Mouse (Mus musculus) spleen, adult 18-20 months (tissue): ENCODE measurements around the gene Lrrc74b.
"Not testable (repeated sequence)": the region's sequence is repeated elsewhere in the genome, so short reads cannot be mapped to it uniquely, and the experiment has no call there.

Source experiments
- DNase-seq, 2 experiments: peaks; one replicate each; pipeline ENCODE4 v3.0.0; 2022; ENCODE audit warnings: mixed read lengths in 2 of 2

Lrrc74b gene

DNA sequence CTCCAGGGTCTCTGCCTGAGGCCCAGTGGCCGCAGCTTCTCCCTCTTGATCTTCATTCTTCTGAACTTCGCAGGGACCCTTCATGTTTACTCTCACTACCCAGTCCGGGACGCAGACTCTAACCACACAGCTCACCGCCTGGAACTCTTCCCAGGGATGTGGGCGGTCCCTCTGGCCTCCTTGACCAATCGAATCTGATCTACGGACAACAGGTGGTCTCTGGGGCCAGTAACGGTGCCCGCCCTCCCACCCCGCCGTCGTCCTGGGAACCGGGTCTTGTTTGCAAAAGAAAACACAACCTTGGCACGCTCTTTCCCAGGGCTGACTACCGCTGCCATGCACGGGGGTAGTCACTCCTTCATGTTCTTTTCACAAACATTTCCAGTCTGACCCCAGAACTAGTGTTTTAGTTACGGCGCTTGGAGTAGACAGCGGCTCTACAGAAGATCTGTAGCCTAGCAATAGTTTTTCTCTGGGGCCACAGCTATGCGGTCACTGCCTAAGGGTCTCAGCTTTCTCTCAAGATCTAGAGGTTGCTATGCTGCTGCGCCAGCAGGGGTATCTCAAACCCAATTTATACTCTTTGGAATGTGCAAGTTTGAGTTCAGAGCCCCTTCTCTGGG is at the start of gene Lrrc74b:
Gene Lrrc74b (minus strand): TSS at position 120 of the 623 bp plus-strand sequence.
- DNase-seq: no peak

DNA sequence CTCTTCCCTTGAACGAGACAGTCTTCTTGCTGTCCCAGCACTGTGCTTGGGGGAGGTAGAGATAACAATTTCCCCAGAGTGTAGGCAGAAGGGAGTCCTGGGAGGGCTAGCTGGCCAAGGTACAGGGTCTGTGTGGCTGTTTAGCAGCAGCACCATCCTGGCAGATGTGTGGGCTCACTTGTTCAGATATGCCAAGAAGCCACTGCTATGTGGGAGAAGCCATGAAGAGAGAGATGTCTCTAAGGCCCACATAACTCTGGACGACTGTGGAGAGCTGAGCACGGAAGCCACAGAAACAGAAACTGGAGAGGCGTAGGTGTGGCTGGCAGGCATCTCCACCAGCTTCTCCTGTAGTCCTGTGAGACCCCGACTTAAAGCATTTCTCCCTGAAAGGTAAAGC is 44.6 kb upstream of the Lrrc74b start:
- no peak for DNase-seq

GRCm38 (mm10) chr16:17604941-17605340 is 43.9 kb upstream of the Lrrc74b start:
- no peak for DNase-seq

DNA sequence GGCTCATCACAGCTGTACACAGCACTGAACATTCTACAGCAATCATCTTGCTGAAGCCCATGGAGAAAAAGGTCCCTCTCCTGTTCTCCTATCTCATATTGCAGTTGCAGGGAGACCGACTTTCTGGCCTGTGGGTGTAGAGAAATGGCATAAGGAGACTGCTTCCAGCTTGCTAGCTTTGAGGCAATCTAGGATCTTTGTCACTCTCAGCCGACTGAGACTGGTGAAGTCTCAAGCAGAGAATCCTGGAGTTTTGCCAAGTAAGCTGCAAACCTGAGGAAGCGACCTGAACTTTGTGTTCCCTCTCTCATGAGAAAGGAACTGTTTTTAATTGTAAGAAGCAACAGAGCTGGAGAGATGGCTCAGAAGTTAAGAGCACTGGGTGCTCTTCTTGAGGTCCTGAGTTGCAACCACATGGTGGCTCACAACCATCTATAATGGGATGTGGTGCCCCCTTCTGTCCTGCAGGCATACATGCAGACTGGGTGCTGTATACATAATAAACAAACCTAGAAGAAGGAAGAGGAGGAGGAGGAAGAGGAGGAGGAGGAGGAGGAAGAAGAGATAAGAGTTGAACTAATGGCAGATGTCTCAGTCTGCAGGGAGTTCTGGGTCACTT is 40.0 kb upstream of the Lrrc74b start:
- no peak for DNase-seq

- no peak for DNase-seq
These were observed 29.7 kb upstream of the Lrrc74b start for GRCm38 (mm10) chr16:17590731-17591130.

DNA sequence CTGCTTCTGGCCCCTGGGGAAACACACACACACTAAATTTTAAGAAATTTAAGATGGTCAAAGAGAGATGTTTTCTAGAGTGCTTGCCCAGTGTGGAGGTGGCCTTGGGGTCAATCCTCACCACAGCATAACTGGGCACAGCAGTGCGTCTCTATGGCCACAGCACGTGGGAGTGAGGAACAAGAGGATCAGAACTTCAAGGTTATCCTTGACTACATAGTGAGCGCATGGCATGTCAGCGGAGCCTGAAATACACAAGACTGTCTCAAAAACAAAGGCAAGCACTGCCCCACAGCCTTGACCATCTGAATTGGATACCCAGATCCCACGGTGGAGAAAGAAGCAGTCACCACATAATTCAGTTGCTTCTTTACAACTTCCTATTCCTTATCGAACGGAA is 23.5 kb upstream of the Lrrc74b start:
- no peak for DNase-seq

DNA sequence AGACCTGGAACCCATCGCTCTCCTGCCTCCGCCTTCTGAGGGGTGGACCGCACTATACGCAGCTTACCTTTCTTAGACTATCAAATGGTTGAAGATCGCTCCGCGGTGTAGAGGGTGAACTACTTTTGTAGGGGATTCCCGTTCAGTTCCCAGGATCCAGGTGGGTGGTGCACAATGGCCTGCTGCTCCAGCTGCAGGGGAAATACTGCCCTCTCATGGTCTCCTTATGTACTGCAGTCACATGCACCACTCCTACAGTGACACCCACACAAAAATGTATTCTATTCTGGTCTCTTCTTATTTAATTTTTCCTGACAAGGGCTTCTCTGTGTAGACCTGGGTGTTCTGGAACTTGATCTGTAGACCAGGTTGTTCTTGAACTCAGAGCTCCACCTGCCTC is 22.0 kb upstream of the Lrrc74b start, which contains the start of gene Slc7a4:
Gene Slc7a4 (minus strand): TSS at position 151 of the 400 bp plus-strand sequence.
- no peak for DNase-seq

- no peak for DNase-seq
These were observed 15.8 kb upstream of the Lrrc74b start for GRCm38 (mm10) chr16:17576825-17577215.

DNA sequence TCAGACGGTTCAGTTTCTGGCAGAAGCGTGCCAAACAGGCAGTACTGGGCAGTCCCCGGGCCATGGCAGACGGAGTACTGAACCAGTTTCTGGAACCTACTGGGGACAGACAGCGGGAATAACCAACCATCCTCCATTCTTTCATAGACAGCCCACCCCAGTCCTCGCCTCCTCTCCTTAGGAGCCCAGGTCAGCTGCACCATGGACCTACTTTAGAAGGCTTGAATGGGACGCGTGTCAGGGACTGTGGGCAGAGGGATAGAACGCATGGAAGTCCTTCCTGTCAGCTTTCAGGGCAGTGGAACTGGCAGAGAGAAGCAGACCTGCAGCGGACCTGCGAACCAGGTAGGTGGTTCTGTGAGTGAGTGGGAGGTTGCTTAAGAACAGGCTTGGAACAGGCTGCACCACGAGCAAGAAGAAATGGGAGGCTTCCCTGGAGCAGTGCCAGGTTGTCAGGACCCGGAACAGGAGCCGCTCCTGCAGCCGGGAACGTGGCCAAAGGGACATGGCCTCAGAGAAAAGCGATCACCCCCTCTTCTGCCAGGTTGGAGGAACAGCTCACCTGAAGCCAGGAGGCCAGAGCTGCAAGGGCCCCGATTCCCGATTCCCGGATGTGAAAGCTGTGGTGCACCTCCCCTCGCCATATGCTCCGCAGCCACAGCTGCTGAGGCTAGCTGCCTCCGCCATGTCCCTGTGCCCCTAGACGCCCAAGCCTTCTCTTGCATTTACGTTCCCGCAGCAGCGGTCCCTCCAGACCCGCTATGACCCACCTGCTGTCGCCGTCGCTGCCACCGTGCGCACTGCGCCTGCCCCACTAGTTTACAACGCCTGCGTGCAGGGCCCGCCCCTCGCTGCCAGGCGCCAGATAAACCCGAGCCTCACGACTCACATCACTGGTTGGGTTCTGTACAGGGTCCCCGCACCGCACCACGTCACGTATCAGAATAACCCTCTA is 15.1 kb upstream of the Lrrc74b start:
- DNase-seq: no peak

GRCm38 (mm10) chr16:17566186-17566585 is 5.1 kb upstream of the Lrrc74b start:
- no peak for DNase-seq

DNA sequence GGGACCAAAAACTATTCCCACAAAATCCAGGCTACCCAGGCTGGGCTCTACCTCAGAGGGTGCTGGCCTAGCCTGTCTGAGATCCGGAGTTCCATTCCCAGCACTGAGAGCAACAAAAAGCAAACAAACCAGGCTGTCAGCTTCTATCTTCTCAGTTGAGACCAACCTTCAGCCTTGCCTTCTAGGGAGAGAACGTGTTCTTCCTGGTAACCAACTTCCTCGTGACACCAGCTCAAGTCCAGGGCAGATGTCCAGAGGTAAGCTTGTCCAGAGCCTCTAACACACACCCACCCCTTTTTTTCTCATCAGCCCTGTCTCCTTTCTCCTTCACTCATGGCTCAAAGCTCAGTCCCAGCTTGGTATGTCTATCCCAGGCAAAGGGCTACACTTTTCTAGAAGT is 3.7 kb upstream of the Lrrc74b start:
- DNase-seq: no peak

DNA sequence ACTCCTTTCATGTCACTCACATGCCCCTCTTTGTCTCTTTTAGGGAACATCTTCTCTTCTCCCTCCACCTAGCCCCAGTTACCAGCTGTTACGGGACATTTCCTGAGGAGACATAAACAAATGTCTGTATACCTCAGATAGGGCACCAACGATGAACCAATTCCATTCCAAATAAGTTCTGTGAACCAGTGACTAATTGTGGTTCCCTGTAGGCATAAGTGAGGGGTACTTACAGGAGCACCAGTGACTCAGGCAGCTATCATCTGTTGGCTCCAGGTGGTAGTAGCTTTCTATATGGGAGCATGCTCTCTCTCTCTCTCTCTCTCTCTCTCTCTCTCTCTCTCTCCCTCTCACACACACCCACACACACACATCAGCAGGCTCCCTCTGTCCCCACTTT is 3.2 kb upstream of the Lrrc74b start:
- DNase-seq: no peak

DNA sequence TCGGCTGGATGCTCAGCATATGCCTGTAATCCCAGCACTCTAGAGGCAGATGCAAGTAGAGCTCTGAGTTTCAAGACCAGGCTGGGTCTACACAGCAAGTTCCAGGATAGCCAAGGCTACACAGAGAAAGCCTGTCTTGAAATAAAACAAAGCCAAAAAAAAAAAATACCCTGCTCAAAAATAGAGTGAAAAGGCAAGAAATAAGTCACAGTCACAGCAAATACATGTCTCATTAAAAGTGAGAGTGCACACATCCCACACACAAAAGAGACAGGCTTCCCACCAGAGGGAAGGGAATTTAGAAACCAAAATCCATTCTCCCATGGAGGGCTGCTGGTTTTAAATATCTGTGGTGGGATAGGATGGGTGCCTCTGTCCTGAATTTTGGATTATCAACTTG is 2.5 kb upstream of the Lrrc74b start:
- DNase-seq: no peak

DNA sequence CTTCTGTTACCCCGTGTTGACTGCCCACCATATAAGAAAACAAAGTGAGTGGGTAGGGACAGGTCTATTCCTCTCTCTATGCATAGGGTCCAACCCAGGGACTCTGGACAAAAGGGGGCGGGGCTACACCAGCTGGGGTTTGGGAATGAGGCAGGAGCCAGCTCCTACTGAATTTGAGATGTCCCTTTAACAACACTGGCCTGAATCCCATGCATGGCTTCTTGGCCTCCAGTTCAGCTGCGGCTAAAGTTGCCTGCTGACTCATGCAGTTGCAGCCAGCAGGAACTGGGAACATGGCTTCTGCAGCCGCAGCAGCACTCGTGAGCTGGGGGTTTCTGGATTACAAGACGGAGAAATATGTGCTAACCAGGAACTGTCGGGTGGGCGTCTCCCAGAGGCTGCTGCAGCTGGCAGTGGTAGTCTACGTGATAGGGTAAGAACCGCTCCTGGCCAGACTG is 733 bp upstream of the Lrrc74b start, which contains the start of gene P2rx6:
Gene P2rx6 (plus strand): TSS at position 135 of the 458 bp plus-strand sequence.
- no peak for DNase-seq

DNA sequence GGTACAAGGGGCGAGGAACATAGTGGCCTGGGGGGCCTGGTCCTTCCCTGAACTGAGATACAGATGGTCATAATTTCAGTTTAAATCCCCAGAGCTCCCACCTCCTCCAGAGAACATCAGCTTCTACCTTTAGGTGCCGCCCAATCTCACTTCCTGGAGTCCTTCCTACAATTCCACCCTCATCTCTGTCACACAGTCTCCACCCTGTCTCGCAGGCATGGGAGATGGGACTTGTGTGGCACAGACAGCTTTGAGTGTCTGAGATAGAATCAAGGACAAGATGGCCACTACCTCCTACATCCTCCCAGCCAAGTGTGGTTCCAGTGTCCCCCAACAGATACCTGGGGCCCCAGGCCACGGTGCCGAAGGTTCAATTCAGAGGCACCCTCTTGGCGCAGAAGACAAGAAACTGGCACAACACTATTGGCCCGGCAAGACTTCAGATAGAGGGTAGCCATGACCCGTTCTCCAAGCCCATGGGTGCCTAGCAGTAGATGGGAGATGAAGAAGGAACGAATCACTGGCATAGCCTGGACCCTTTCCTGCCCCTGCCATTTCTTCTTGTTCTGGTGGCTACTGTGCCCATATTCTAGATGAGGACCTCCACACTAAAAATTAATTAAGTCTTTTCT is 1.5 kb downstream of the Lrrc74b start:
- no peak for DNase-seq

DNA sequence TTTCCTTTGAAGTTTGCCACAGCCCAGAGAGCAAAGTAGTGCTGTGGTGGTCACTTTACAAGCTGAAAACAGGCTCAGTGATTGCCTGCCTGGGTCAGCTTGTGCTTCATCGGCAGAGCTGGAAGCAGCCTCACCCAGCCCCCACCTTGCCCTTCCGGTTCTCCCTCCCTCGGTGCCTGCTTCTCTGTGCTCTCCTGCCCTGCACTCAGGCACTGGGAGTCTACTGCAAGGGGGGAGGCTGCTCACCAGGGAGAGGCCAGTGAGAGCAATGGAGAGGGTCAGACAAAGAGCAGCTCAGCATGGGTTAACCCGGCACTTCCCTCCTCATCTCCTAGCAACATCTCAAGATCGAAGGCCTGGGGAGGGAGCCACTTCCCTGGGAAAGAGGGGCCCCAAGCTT is 2.2 kb downstream of the Lrrc74b start:
- DNase-seq: no peak

- DNase-seq: peak in 1 of 2 experiments; percentile 65
These were observed 3.0 kb downstream of the Lrrc74b start for GRCm38 (mm10) chr16:17557947-17558480.

DNA sequence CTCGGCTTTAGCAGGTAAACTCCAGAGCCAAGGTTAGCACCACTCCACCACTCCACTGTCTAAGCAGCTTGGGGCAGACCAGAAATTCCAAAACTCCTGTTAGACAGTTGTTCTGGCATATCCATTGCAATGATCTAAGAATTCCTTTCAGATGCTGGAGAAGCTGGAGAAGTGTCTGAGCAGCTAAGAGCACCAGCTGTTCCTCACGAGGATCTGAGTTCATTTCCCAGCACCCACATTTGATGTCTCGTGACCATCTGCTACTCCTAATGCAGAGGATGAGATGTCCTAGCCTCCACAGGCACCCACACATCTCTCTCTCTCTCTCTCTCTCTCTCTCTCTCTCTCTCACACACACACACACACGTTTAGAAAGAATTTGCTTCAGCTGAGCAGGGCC is 4.1 kb downstream of the Lrrc74b start:
- DNase-seq: no peak

- DNase-seq: no peak
These were observed 4.9 kb downstream of the Lrrc74b start for GRCm38 (mm10) chr16:17556180-17556579.

GRCm38 (mm10) chr16:17554702-17555101 is 6.3 kb downstream of the Lrrc74b start:
- not testable (repeated sequence) for DNase-seq

GRCm38 (mm10) chr16:17553910-17554685 is 6.9 kb downstream of the Lrrc74b start:
- DNase-seq: peak; percentile 31 to 37

DNA sequence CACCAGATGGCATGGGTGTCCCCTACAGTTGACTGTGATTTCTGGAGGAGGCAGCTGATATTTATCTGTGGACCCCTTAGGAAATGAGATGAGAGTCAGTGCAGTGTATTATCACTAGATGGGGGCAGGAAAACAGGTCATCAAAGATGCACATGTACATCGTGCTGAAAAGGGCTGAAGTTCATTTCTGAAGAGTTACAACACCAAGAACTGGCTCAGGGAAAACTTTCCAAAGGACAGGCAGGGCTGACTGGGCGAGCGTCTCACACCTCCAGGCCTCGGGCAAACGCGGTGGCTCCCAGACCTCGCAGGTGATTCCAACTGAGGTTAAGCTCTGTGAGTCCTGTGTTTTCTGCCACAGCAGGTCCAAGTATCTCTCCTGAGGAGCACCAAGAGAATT is 8.2 kb downstream of the Lrrc74b start:
- no peak for DNase-seq
